Mouse (Mus musculus) frontal cortex, adult (tissue): ENCODE measurements at regions not wholly inside any gene's neighbourhood (a gene's known extent, or its start where the extent isn't known, plus 50 kb on each side); places are given as distances from the start of the nearest gene placed in this dataset.

Experiments
- ATAC-seq: cut with Nextera tagmentation; 2 replicates; pipeline ENCODE4 v1.9.2; 2017; ENCODE audit warnings: mild to moderate bottlenecking, moderate library complexity, mixed read lengths; ENCODE audit not compliant: low TSS enrichment

DNA sequence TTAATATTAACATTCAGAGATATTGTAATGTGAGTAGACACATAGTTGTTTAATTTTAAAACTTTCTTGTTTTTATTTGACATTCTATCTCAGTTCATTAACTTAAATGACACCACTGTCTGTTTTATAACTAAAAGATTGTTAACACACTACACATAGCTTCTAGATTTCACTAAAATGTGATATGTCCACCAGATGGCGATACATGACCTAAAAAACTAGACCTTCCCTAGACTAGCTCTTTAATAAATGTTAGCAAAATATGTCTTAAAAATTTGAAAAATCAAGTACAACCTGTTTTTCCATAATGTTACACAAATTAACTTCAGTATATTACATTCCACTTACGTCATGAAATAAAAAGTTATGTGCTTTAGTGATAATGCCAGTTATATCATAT, 1398.8 kb upstream of the Cdh9 start:
- ATAC-seq, result peak; percentile 64; the same call in 1 of the 2 replicates

GRCm38 (mm10) chr15:15331947-15332346, 1396.6 kb upstream of the Cdh9 start:
- ATAC-seq, result no peak

- no peak for ATAC-seq
Observed at GRCm38 (mm10) chr15:15361841-15362240, 1366.7 kb upstream of the Cdh9 start.

- no peak for ATAC-seq
Observed at GRCm38 (mm10) chr15:15392300-15393022, 1336.1 kb upstream of the Cdh9 start.
